16 mouse cellular contexts compared by ENCODE assay signal in genomic region chr19:6459504-6459903, GRCm38 (mm10). TPM values are rescaled to one million over a fixed set of nuclear protein-coding genes. Genes with fewer than 3 reads are reported as not detected.
DNase-seq lines count a peak whose midpoint lies in the region; ATAC-seq lines count a peak whose summit lies in the region.
"Had no signal": no experiment of that assay in that cellular context is flagged by ENCODE, and none has a peak within 500 bp of the region (broad histone marks: within the 10 kb centered on the region; RNA-seq: fewer than 3 reads in every experiment).

No protein-coding gene starts in this region.

- peak; percentile 82 for DNase-seq in right cerebral cortex, adult 18-20 months
- no peak for DNase-seq in right cerebral cortex, postnatal 14 days
- DNase-seq in NIH3T3 (ENCODE audit: low read depth) = peak; percentile 86
- no peak for DNase-seq in layer of hippocampus, postnatal 25 days (ENCODE audit: extremely low spot score in 1 of 2, low spot score in 1 of 2)
- no peak for DNase-seq in cerebellum, postnatal 25 days
- DNase-seq: adrenal gland, postnatal 25 days; cerebellum, adult 8-10 months; gastrocnemius, adult 2 months; heart, postnatal 36 days; liver; liver, postnatal 0 days; lung, postnatal 4 days had no signal

- peak; percentile 36; the same call in 1 of the 2 replicates for ATAC-seq in common myeloid progenitor, adult 5-6 weeks (replicated peaks; ENCODE audit: low read depth, poor library complexity, severe bottlenecking)
- ATAC-seq in monocyte, adult 5-6 weeks (replicated peaks; ENCODE audit: insufficient number of reproducible peaks, low FRiP score, low TSS enrichment, poor library complexity, severe bottlenecking) = peak; percentile 73
- ATAC-seq: forebrain, embryonic 14.5 days; intestine, embryonic 15.5 days; liver, postnatal 0 days had no signal

RNA-seq across cellular contexts. Expression of gene Nrxn2, which starts 41.0 kb away (rescaled TPM):
- not detected in 2 replicates for total RNA-seq in common myeloid progenitor, adult 5-6 weeks (2017)
- total RNA-seq in monocyte, adult 5-6 weeks (2017) = not detected in 3 replicates
- total RNA-seq in layer of hippocampus, postnatal 25 days (2021) = 100 to 1,000 TPM; 404 to 465 TPM

Comparison
In these comparisons a context has a peak if more than half of its experiments do, and no peak if none do; other contexts are left out.
1. DNase-seq: peak in right cerebral cortex, adult 18-20 months (single experiment) and NIH3T3 (single experiment); none in right cerebral cortex, postnatal 14 days (single experiment), layer of hippocampus, postnatal 25 days (0 of 2) and cerebellum, postnatal 25 days (0 of 2).
2. RNA of gene Nrxn2, which starts 41.0 kb away (total RNA-seq): 404 to 465 TPM in layer of hippocampus, postnatal 25 days; not detected in common myeloid progenitor, adult 5-6 weeks and not detected in monocyte, adult 5-6 weeks; every median in the first group is over 100 times any median in the second.